Mouse (Mus musculus): ENCODE results near the gene Setd4. TPM values are rescaled to one million over a fixed set of nuclear protein-coding genes. Genes with fewer than 3 reads are reported as not detected.

Setd4 gene
- polyA plus RNA-seq, 1 experiment from 2014 or later: 15.0 TPM

- WGBS: 74% methylated on average over 6 of the region's 6 CpGs
- no peak for DNase-seq (ENCODE audit: low spot score)
Observed at GRCm38 (mm10) chr16:93581125-93581524, 22.7 kb downstream of the Setd4 start.

GRCm38 (mm10) chr16:93578346-93579005 lies 25.4 kb downstream of the Setd4 start:
- no peak overlapping the region for H3K9ac ChIP-seq

More at GRCm38 (mm10) chr16:93581125-93581524, 22.7 kb downstream of the Setd4 start:
- Histone ChIP-seq H3K27me3 (ENCODE audit: control insufficient read depth, insufficient read depth, low read length) (no peaks in the 10 kb centered on the region), H3K9ac (no peak overlapping the region), H3K4me1 (replicated peaks; ENCODE audit: control insufficient read depth, insufficient read depth, low read length) (no peaks in the 10 kb centered on the region), H3K4me2 (replicated peaks) (no peak overlapping the region), H3K27ac (no peak overlapping the region), H3K4me3 (replicated peaks; ENCODE audit: low read length) (no peak overlapping the region), H3K36me3 (replicated peaks; ENCODE audit: control insufficient read depth, insufficient read depth) (peaks cover 26% of the 10 kb centered on the region), H3K9me3 (ENCODE audit: control insufficient read depth, low read length) (no peaks in the 10 kb centered on the region)
- no peak for ATAC-seq (ENCODE audit: low FRiP score)

GRCm38 (mm10) chr16:93576412-93577082 lies 27.3 kb downstream of the Setd4 start:
- 36% methylated on average over 14 of the region's 14 CpGs for WGBS
- DNase-seq (ENCODE audit: low spot score) (peak; percentile 94), ATAC-seq (ENCODE audit: low FRiP score) (no peak)
- Histone ChIP-seq H3K4me2 (replicated peaks) (no peak overlapping the region), H3K9me3 (ENCODE audit: control insufficient read depth, low read length) (no peaks in the 10 kb centered on the region), H3K27ac (no peak overlapping the region), H3K27me3 (ENCODE audit: control insufficient read depth, insufficient read depth, low read length) (no peaks in the 10 kb centered on the region), H3K36me3 (replicated peaks; ENCODE audit: control insufficient read depth, insufficient read depth) (no peaks in the 10 kb centered on the region), H3K9ac (no peak overlapping the region), H3K4me1 (replicated peaks; ENCODE audit: control insufficient read depth, insufficient read depth, low read length) (0 out of 2 replicates have a peak, but pooled peaks cover 4% of the 10 kb centered on the region), H3K4me3 (replicated peaks; ENCODE audit: low read length) (no peak overlapping the region)

More at GRCm38 (mm10) chr16:93578346-93579005, 25.4 kb downstream of the Setd4 start:
- ATAC-seq (ENCODE audit: low FRiP score) (no peak), DNase-seq (ENCODE audit: low spot score) (no peak)
- 0 out of 2 replicates have a peak, but pooled peaks cover 2% of the 10 kb centered on the region for H3K36me3 ChIP-seq (replicated peaks; ENCODE audit: control insufficient read depth, insufficient read depth)
- no peaks in the 10 kb centered on the region for H3K27me3 ChIP-seq (ENCODE audit: control insufficient read depth, insufficient read depth, low read length)
- no peak overlapping the region for H3K4me2 ChIP-seq (replicated peaks)
- no peak overlapping the region for H3K4me3 ChIP-seq (replicated peaks; ENCODE audit: low read length)
- H3K4me1 ChIP-seq (replicated peaks; ENCODE audit: control insufficient read depth, insufficient read depth, low read length): 0 out of 2 replicates have a peak, but pooled peaks cover 4% of the 10 kb centered on the region
- no peak overlapping the region for H3K27ac ChIP-seq
- 89% methylated on average over 8 of the region's 8 CpGs for WGBS
- no peaks in the 10 kb centered on the region for H3K9me3 ChIP-seq (ENCODE audit: control insufficient read depth, low read length)

- no peak for DNase-seq (ENCODE audit: low spot score)
- no peak overlapping the region for H3K27ac ChIP-seq
- H3K36me3 ChIP-seq (replicated peaks; ENCODE audit: control insufficient read depth, insufficient read depth): no peaks in the 10 kb centered on the region
- 78% methylated on average over 5 of the region's 5 CpGs for WGBS
- no peaks in the 10 kb centered on the region for H3K9me3 ChIP-seq (ENCODE audit: control insufficient read depth, low read length)
- H3K27me3 ChIP-seq (ENCODE audit: control insufficient read depth, insufficient read depth, low read length): no peaks in the 10 kb centered on the region
- H3K4me3 ChIP-seq (replicated peaks; ENCODE audit: low read length): no peak overlapping the region
- H3K9ac ChIP-seq: no peak overlapping the region
- no peak overlapping the region for H3K4me2 ChIP-seq (replicated peaks)
- 0 out of 2 replicates have a peak, but pooled peaks cover 4% of the 10 kb centered on the region for H3K4me1 ChIP-seq (replicated peaks; ENCODE audit: control insufficient read depth, insufficient read depth, low read length)
- no peak for ATAC-seq (ENCODE audit: low FRiP score)
Observed at GRCm38 (mm10) chr16:93575574-93575973, 28.3 kb downstream of the Setd4 start.

- DNase-seq (ENCODE audit: low spot score): no peak
- Histone ChIP-seq H3K27me3 (ENCODE audit: control insufficient read depth, insufficient read depth, low read length) (no peaks in the 10 kb centered on the region), H3K9ac (no peak overlapping the region), H3K4me3 (replicated peaks; ENCODE audit: low read length) (no peak overlapping the region), H3K4me1 (replicated peaks; ENCODE audit: control insufficient read depth, insufficient read depth, low read length) (0 out of 2 replicates have a peak, but pooled peaks cover 4% of the 10 kb centered on the region), H3K9me3 (ENCODE audit: control insufficient read depth, low read length) (no peaks in the 10 kb centered on the region), H3K36me3 (replicated peaks; ENCODE audit: control insufficient read depth, insufficient read depth) (no peaks in the 10 kb centered on the region), H3K4me2 (replicated peaks) (no peak overlapping the region), H3K27ac (no peak overlapping the region)
- 49% methylated on average over 18 of the region's 18 CpGs for WGBS
- ATAC-seq (ENCODE audit: low FRiP score): no peak
Observed at GRCm38 (mm10) chr16:93574521-93575191, 29.2 kb downstream of the Setd4 start.

GRCm38 (mm10) chr16:93573434-93573833 lies 30.4 kb downstream of the Setd4 start:
- no peak for ATAC-seq (ENCODE audit: low FRiP score)
- H3K4me2 ChIP-seq (replicated peaks): no peak overlapping the region
- H3K9ac ChIP-seq: no peak overlapping the region
- DNase-seq (ENCODE audit: low spot score): no peak
- no peaks in the 10 kb centered on the region for H3K27me3 ChIP-seq (ENCODE audit: control insufficient read depth, insufficient read depth, low read length)
- no peaks in the 10 kb centered on the region for H3K9me3 ChIP-seq (ENCODE audit: control insufficient read depth, low read length)
- H3K36me3 ChIP-seq (replicated peaks; ENCODE audit: control insufficient read depth, insufficient read depth): no peaks in the 10 kb centered on the region
- H3K4me3 ChIP-seq (replicated peaks; ENCODE audit: low read length): no peak overlapping the region
- H3K4me1 ChIP-seq (replicated peaks; ENCODE audit: control insufficient read depth, insufficient read depth, low read length): 0 out of 2 replicates have a peak, but pooled peaks cover 4% of the 10 kb centered on the region
- no peak overlapping the region for H3K27ac ChIP-seq
- 96% methylated on average over 5 of the region's 5 CpGs for WGBS

GRCm38 (mm10) chr16:93572383-93572782 lies 31.5 kb downstream of the Setd4 start:
- no peaks in the 10 kb centered on the region for H3K9me3 ChIP-seq (ENCODE audit: control insufficient read depth, low read length)
- no peak overlapping the region for H3K4me3 ChIP-seq (replicated peaks; ENCODE audit: low read length)
- no peak for ATAC-seq (ENCODE audit: low FRiP score)
- WGBS: 95% methylated on average over 6 of the region's 6 CpGs
- H3K36me3 ChIP-seq (replicated peaks; ENCODE audit: control insufficient read depth, insufficient read depth): no peaks in the 10 kb centered on the region
- no peak for DNase-seq (ENCODE audit: low spot score)
- H3K27me3 ChIP-seq (ENCODE audit: control insufficient read depth, insufficient read depth, low read length): no peaks in the 10 kb centered on the region
- H3K9ac ChIP-seq: no peak overlapping the region
- H3K4me2 ChIP-seq (replicated peaks): no peak overlapping the region
- H3K27ac ChIP-seq: no peak overlapping the region
- H3K4me1 ChIP-seq (replicated peaks; ENCODE audit: control insufficient read depth, insufficient read depth, low read length): 0 out of 2 replicates have a peak, but pooled peaks cover 4% of the 10 kb centered on the region

- ATAC-seq (ENCODE audit: low FRiP score): no peak
- 16% methylated on average over 12 of the region's 12 CpGs for WGBS
- no peak for DNase-seq (ENCODE audit: low spot score)
- Histone ChIP-seq H3K4me3 (replicated peaks; ENCODE audit: low read length) (no peak overlapping the region), H3K9me3 (ENCODE audit: control insufficient read depth, low read length) (no peaks in the 10 kb centered on the region), H3K27me3 (ENCODE audit: control insufficient read depth, insufficient read depth, low read length) (peaks cover 9% of the 10 kb centered on the region; the same call in 1 of the 2 replicates), H3K9ac (no peak overlapping the region), H3K4me1 (replicated peaks; ENCODE audit: control insufficient read depth, insufficient read depth, low read length) (no peaks in the 10 kb centered on the region), H3K36me3 (replicated peaks; ENCODE audit: control insufficient read depth, insufficient read depth) (no peaks in the 10 kb centered on the region), H3K27ac (no peak overlapping the region), H3K4me2 (replicated peaks) (no peak overlapping the region)
Observed at GRCm38 (mm10) chr16:93558499-93558898, 45.4 kb downstream of the Setd4 start.

GRCm38 (mm10) chr16:93557646-93558045 lies 46.2 kb downstream of the Setd4 start:
- no peak overlapping the region for H3K27ac ChIP-seq
- no peaks in the 10 kb centered on the region for H3K4me1 ChIP-seq (replicated peaks; ENCODE audit: control insufficient read depth, insufficient read depth, low read length)
- H3K4me2 ChIP-seq (replicated peaks): no peak overlapping the region
- ATAC-seq (ENCODE audit: low FRiP score): no peak
- H3K9ac ChIP-seq: no peak overlapping the region
- peaks cover 9% of the 10 kb centered on the region; the same call in 1 of the 2 replicates for H3K27me3 ChIP-seq (ENCODE audit: control insufficient read depth, insufficient read depth, low read length)
- no peaks in the 10 kb centered on the region for H3K9me3 ChIP-seq (ENCODE audit: control insufficient read depth, low read length)
- WGBS: 79% methylated on average over 8 of the region's 8 CpGs
- no peak for DNase-seq (ENCODE audit: low spot score)
- H3K4me3 ChIP-seq (replicated peaks; ENCODE audit: low read length): no peak overlapping the region
- no peaks in the 10 kb centered on the region for H3K36me3 ChIP-seq (replicated peaks; ENCODE audit: control insufficient read depth, insufficient read depth)

All from hindbrain, embryonic 14.5 days (tissue).